Mouse (Mus musculus): ENCODE measurements around the gene Oat. TPM values are rescaled to one million over a fixed set of nuclear protein-coding genes. Genes with fewer than 3 reads are reported as not detected.

Oat gene
- polyA plus RNA-seq, 1 experiment from 2014 or later = 139 TPM

GRCm38 (mm10) chr7:132615346-132615745, 39.1 kb upstream of the Oat start:
- ATAC-seq (replicated peaks; ENCODE audit: low FRiP score, low read depth) = no peak
- no peaks in the 10 kb centered on the region for H3K27me3 ChIP-seq (ENCODE audit: insufficient read depth, low read length)
- H3K9ac ChIP-seq (ENCODE audit: low read depth, low read length) = no peak overlapping the region
- WGBS = 19% methylated on average over 3 of the region's 3 CpGs
- no peaks in the 10 kb centered on the region; the same call in 1 of the 2 replicates for H3K4me1 ChIP-seq (replicated peaks; ENCODE audit: insufficient read depth, low read length)
- H3K9me3 ChIP-seq (replicated peaks; ENCODE audit: low read length) = no peaks in the 10 kb centered on the region
- H3K27ac ChIP-seq = no peak overlapping the region
- no peaks in the 10 kb centered on the region for H3K36me3 ChIP-seq (ENCODE audit: insufficient read depth, low read length)
- no peak for DNase-seq (ENCODE audit: low spot score)
- no peak overlapping the region for H3K4me2 ChIP-seq (ENCODE audit: low read length)
- no peak overlapping the region for H3K4me3 ChIP-seq (replicated peaks; ENCODE audit: low read depth, low read length)
- TF ChIP-seq CTCF (IDR thresholded peaks at IDR 0.05; ENCODE audit: low read depth) = no peak

DNA sequence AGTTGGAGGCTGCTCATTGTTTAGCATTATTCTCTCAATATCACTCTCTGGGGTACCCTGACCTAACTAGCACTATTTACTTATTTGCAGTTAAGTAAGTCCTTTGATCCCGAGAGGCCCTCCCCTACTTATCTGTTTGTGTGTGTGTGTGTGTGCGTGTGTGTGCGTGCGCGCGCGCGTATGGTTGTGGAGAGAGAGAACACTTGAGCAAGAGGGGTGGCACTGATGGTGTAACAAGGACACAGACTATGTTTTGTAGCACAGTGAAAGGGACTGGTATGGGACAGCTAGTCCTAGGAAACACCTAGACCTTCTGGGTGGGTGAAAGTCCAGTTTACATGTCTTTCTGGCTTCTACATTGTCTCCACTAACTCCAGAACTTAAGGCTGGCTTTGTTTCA, 35.3 kb upstream of the Oat start:
- no peak for TF ChIP-seq CTCF (IDR thresholded peaks at IDR 0.05; ENCODE audit: low read depth)
- no peak overlapping the region for H3K4me2 ChIP-seq (ENCODE audit: low read length)
- WGBS = 99% methylated on average over 8 of the region's 8 CpGs
- DNase-seq (ENCODE audit: low spot score) (no peak), ATAC-seq (replicated peaks; ENCODE audit: low FRiP score, low read depth) (no peak)
- H3K4me1 ChIP-seq (replicated peaks; ENCODE audit: insufficient read depth, low read length) = no peaks in the 10 kb centered on the region; the same call in 1 of the 2 replicates
- no peak overlapping the region for H3K4me3 ChIP-seq (replicated peaks; ENCODE audit: low read depth, low read length)
- no peaks in the 10 kb centered on the region for H3K9me3 ChIP-seq (replicated peaks; ENCODE audit: low read length)
- no peak overlapping the region for H3K27ac ChIP-seq
- no peak overlapping the region for H3K9ac ChIP-seq (ENCODE audit: low read depth, low read length)
- no peaks in the 10 kb centered on the region for H3K27me3 ChIP-seq (ENCODE audit: insufficient read depth, low read length)
- H3K36me3 ChIP-seq (ENCODE audit: insufficient read depth, low read length) = no peaks in the 10 kb centered on the region

- TF ChIP-seq CTCF (IDR thresholded peaks at IDR 0.05; ENCODE audit: low read depth) = no peak
- Histone ChIP-seq H3K27me3 (ENCODE audit: insufficient read depth, low read length) (no peaks in the 10 kb centered on the region), H3K4me3 (replicated peaks; ENCODE audit: low read depth, low read length) (peak within 1 kb of the TSS; percentile 46), H3K4me2 (ENCODE audit: low read length) (peak within 1 kb of the TSS; percentile 65), H3K4me1 (replicated peaks; ENCODE audit: insufficient read depth, low read length) (no peaks in the 10 kb centered on the region; the same call in 1 of the 2 replicates), H3K36me3 (ENCODE audit: insufficient read depth, low read length) (no peaks in the 10 kb centered on the region), H3K9ac (ENCODE audit: low read depth, low read length) (peak within 1 kb of the TSS; percentile 43), H3K9me3 (replicated peaks; ENCODE audit: low read length) (no peaks in the 10 kb centered on the region), H3K27ac (no peak within 1 kb of the TSS)
- DNase-seq (ENCODE audit: low spot score) (peak; percentile 89), ATAC-seq (replicated peaks; ENCODE audit: low FRiP score, low read depth) (peak; percentile 85)
- 7% methylated on average over 44 of the region's 44 CpGs for WGBS
Measured at GRCm38 (mm10) chr7:132610468-132611318, 34.5 kb upstream of the Oat start, which contains the start of gene Lhpp. TSS of gene Lhpp (plus strand) at chr7:132610638.

- Histone ChIP-seq H3K4me3 (replicated peaks; ENCODE audit: low read depth, low read length) (no peak overlapping the region), H3K9ac (ENCODE audit: low read depth, low read length) (no peak overlapping the region), H3K4me2 (ENCODE audit: low read length) (no peak overlapping the region), H3K27me3 (ENCODE audit: insufficient read depth, low read length) (peaks cover 4% of the 10 kb centered on the region; the same call in 1 of the 2 replicates), H3K9me3 (replicated peaks; ENCODE audit: low read length) (no peaks in the 10 kb centered on the region), H3K36me3 (ENCODE audit: insufficient read depth, low read length) (no peaks in the 10 kb centered on the region), H3K4me1 (replicated peaks; ENCODE audit: insufficient read depth, low read length) (no peaks in the 10 kb centered on the region; the same call in 1 of the 2 replicates), H3K27ac (no peak overlapping the region)
- ATAC-seq (replicated peaks; ENCODE audit: low FRiP score, low read depth) = no peak
- DNase-seq (ENCODE audit: low spot score) = no peak
- 93% methylated on average over 4 of the region's 4 CpGs for WGBS
- TF ChIP-seq CTCF (IDR thresholded peaks at IDR 0.05; ENCODE audit: low read depth) = no peak
Measured at GRCm38 (mm10) chr7:132608316-132609020, 32.3 kb upstream of the Oat start.

DNA sequence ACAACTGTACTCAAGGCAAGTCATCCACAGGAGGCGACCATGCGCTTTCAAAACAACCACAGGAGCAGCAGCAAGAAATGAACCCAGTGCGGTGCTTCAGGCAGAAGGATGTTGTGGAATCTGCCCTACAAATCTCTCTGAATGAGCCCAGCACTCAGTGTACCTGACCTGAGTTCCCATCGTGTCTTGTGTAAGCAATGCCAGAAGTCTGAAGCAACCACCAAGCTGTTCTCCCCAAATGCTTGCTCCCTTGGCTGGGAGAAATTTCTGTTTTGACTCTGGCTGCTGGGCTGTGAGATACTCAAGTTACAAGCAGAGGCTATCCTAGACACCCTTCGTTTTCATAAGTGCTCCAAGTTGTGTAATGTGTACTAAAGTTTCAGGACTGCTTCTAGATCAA, 29.5 kb upstream of the Oat start:
- Histone ChIP-seq H3K4me3 (replicated peaks; ENCODE audit: low read depth, low read length) (no peak overlapping the region), H3K9me3 (replicated peaks; ENCODE audit: low read length) (no peaks in the 10 kb centered on the region), H3K4me2 (ENCODE audit: low read length) (no peak overlapping the region), H3K27me3 (ENCODE audit: insufficient read depth, low read length) (peaks cover 22% of the 10 kb centered on the region), H3K4me1 (replicated peaks; ENCODE audit: insufficient read depth, low read length) (no peaks in the 10 kb centered on the region; the same call in 1 of the 2 replicates), H3K27ac (no peak overlapping the region), H3K9ac (ENCODE audit: low read depth, low read length) (no peak overlapping the region), H3K36me3 (ENCODE audit: insufficient read depth, low read length) (no peaks in the 10 kb centered on the region)
- TF ChIP-seq CTCF (IDR thresholded peaks at IDR 0.05; ENCODE audit: low read depth) = no peak
- WGBS = 44% methylated on average over 5 of the region's 5 CpGs
- DNase-seq (ENCODE audit: low spot score) = no peak
- no peak for ATAC-seq (replicated peaks; ENCODE audit: low FRiP score, low read depth)

GRCm38 (mm10) chr7:132604720-132605119, 28.5 kb upstream of the Oat start:
- no peak for DNase-seq (ENCODE audit: low spot score)
- no peaks in the 10 kb centered on the region for H3K9me3 ChIP-seq (replicated peaks; ENCODE audit: low read length)
- no peak overlapping the region for H3K9ac ChIP-seq (ENCODE audit: low read depth, low read length)
- no peak for TF ChIP-seq CTCF (IDR thresholded peaks at IDR 0.05; ENCODE audit: low read depth)
- ATAC-seq (replicated peaks; ENCODE audit: low FRiP score, low read depth) = no peak
- no peaks in the 10 kb centered on the region for H3K36me3 ChIP-seq (ENCODE audit: insufficient read depth, low read length)
- 81% methylated on average over 4 of the region's 4 CpGs for WGBS
- H3K4me2 ChIP-seq (ENCODE audit: low read length) = no peak overlapping the region
- H3K4me1 ChIP-seq (replicated peaks; ENCODE audit: insufficient read depth, low read length) = peaks cover 3% of the 10 kb centered on the region; the same call in 1 of the 2 replicates
- H3K4me3 ChIP-seq (replicated peaks; ENCODE audit: low read depth, low read length) = no peak overlapping the region
- peaks cover 31% of the 10 kb centered on the region for H3K27me3 ChIP-seq (ENCODE audit: insufficient read depth, low read length)
- no peak overlapping the region for H3K27ac ChIP-seq
